Mouse (Mus musculus) C3H10T1/2 (cell line): ENCODE results near the gene Nlrp5. TPM values are rescaled to one million over a fixed set of nuclear protein-coding genes. Genes with fewer than 3 reads are reported as not detected.

ENCODE experiments used
- polyA plus RNA-seq, 2 experiments: library from polyadenylated mRNA; unstranded; fragments of >200 nt; fragmentation: generic; extraction: Trizol; gene quantifications; one replicate each; pipeline ENCODE4 v1.2.1; 2012; ENCODE audit warnings: missing spikeins in 2 of 2

Gene Nlrp5
- polyA plus RNA-seq = not detected

DNA sequence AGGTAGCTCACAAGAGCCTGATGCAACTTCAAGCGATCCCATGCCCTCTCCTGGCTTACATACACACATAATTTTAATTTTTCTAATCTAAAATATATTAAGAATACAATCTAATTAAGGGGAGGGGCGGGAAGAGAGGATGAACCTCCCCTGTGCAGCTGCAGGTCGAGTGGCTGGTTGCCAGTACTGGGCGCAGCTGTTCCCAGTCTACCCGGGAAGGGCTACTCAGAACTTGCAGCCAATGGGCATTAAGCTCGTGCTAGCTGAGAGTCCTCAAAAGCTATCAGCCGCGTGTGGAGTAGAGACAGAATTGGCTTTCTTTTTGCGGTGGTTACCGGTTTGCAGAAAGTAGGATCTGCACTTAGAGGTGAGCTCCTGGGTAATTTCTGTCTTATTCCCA, at the start of gene Nlrp5:
Gene Nlrp5 (plus strand): TSS at position 301 of the 400 bp plus-strand sequence.

Other genes starting within 250 kb of the Nlrp5 start
- gene Gm10662, start 241.4 kb upstream of the Nlrp5 start, polyA plus RNA-seq = not detected
- gene Vmn1r165, start 168.6 kb upstream of the Nlrp5 start, polyA plus RNA-seq = not detected
- not detected for gene Vmn1r166, start 134.2 kb upstream of the Nlrp5 start, polyA plus RNA-seq
- not detected for gene Gm6902, start 107.0 kb upstream of the Nlrp5 start, polyA plus RNA-seq
- under 1 TPM; 0.06 to 0.21 TPM for gene Nlrp4e, start 84.7 kb upstream of the Nlrp5 start, polyA plus RNA-seq
- not detected for gene Vmn1r167, start 121.3 kb downstream of the Nlrp5 start, polyA plus RNA-seq
- not detected for gene Vmn1r168, start 153.8 kb downstream of the Nlrp5 start, polyA plus RNA-seq
- gene Vmn1r169, start 189.6 kb downstream of the Nlrp5 start, polyA plus RNA-seq = not detected
- gene Vmn1r170, start 220.3 kb downstream of the Nlrp5 start, polyA plus RNA-seq = not detected
- gene Vmn1r171, start 244.8 kb downstream of the Nlrp5 start, polyA plus RNA-seq = not detected